Mouse (Mus musculus) stomach, embryonic 16.5 days (tissue): ENCODE data around the gene Arl4c. TPM values are rescaled to one million over a fixed set of nuclear protein-coding genes. Genes with fewer than 3 reads are reported as not detected.
A peak's percentile ranks its signal among the peaks of the same experiment; 100 is the strongest.

Experiments used
- ATAC-seq: fragments of 200-750 bp; cut with Nextera tagmentation; 2 replicates; pipeline ENCODE4 v1.8.0; 2017; ENCODE audit warnings: moderate number of reproducible peaks, moderate TSS enrichment; ENCODE audit not compliant: insufficient read depth, low FRiP score
- H3K27ac ChIP-seq: fragments of 300-500 bp; sonication (generic); 2 replicates; pipeline ENCODE4 v1.5.1; 2014; ENCODE audit warnings: low read length
- H3K27me3 ChIP-seq: fragments of 300-500 bp; sonication (generic); 2 replicates; pipeline ENCODE4 v1.6.1; 2014; ENCODE audit warnings: low read length, control low read depth, mixed read lengths; ENCODE audit not compliant: control insufficient read depth, insufficient read depth
- H3K36me3 ChIP-seq: fragments of 300-500 bp; sonication (generic); 2 replicates; pipeline ENCODE4 v1.6.1; 2014; ENCODE audit warnings: low read length; ENCODE audit not compliant: control insufficient read depth, insufficient read depth
- H3K4me1 ChIP-seq: fragments of 300-500 bp; sonication (generic); 2 replicates; pipeline ENCODE4 v1.6.1; 2014; ENCODE audit warnings: low read length, control low read depth, mixed read lengths; ENCODE audit not compliant: control insufficient read depth, insufficient read depth
- H3K4me2 ChIP-seq: fragments of 300-500 bp; sonication (generic); 2 replicates; pipeline ENCODE4 v1.6.1; 2014; ENCODE audit warnings: low read depth, low read length, mixed read lengths
- H3K4me3 ChIP-seq: fragments of 300-500 bp; sonication (generic); replicated peaks from 2 replicates; pipeline ENCODE4 v1.5.1; 2014; ENCODE audit warnings: mild to moderate bottlenecking, low read length
- H3K9ac ChIP-seq: fragments of 300-500 bp; sonication (generic); 2 replicates; pipeline ENCODE4 v1.6.1; 2014; ENCODE audit warnings: low read length
- H3K9me3 ChIP-seq: fragments of 300-500 bp; sonication (generic); replicated peaks from 2 replicates; pipeline ENCODE4 v1.6.1; 2016; ENCODE audit warnings: low read length, control low read depth; ENCODE audit not compliant: control insufficient read depth
- WGBS: fragments of 180-500 bp; shearing (Covaris S2); extraction: QIAGEN DNeasy Blood & Tissue Kit; methylation state at CpG from one replicate; pipeline ENCODE4 v1.1.7; 2014; 5-methylcytosine and 5-hydroxymethylcytosine counted together
- polyA plus RNA-seq: library from polyadenylated mRNA; unstranded; fragments of >200 nt; fragmentation: Nextera tagmentation; extraction: Ambion mirVana; gene quantifications from 2 replicates; pipeline ENCODE4 v1.2.1, GENCODE M21; 2015

Arl4c gene
- polyA plus RNA-seq = 6.6 and 6.9 TPM in 2 replicates

- no peaks in the 10 kb centered on the region for H3K36me3 ChIP-seq
- peaks cover 22% of the 10 kb centered on the region for H3K4me1 ChIP-seq
- peak within 1 kb of the TSS; percentile 88 for H3K27ac ChIP-seq
- no peaks in the 10 kb centered on the region for H3K27me3 ChIP-seq
- peak within 1 kb of the TSS; percentile 89 for H3K4me2 ChIP-seq
- 1% methylated on average over 90 of the region's 91 CpGs for WGBS
- peak within 1 kb of the TSS; percentile 93 for H3K9ac ChIP-seq
- H3K9me3 ChIP-seq = no peaks in the 10 kb centered on the region
- H3K4me3 ChIP-seq = peak within 1 kb of the TSS; percentile 84
- ATAC-seq = peak; percentile 91
Observed at GRCm38 (mm10) chr1:88701870-88702661, at the start of gene Arl4c. TSS of gene Arl4c (minus strand) at chr1:88702221.

GRCm38 (mm10) chr1:88751332-88751731 is 49.3 kb upstream of the Arl4c start:
- 88% methylated on average over 6 of the region's 6 CpGs for WGBS
- H3K4me3 ChIP-seq = no peak overlapping the region
- no peak for ATAC-seq
- no peak overlapping the region for H3K27ac ChIP-seq
- H3K9ac ChIP-seq = no peak overlapping the region
- no peaks in the 10 kb centered on the region for H3K36me3 ChIP-seq
- peaks cover 5% of the 10 kb centered on the region; the same call in 1 of the 2 replicates for H3K4me1 ChIP-seq
- no peaks in the 10 kb centered on the region for H3K27me3 ChIP-seq
- H3K9me3 ChIP-seq = no peaks in the 10 kb centered on the region
- no peak overlapping the region for H3K4me2 ChIP-seq

GRCm38 (mm10) chr1:88750576-88750975 is 48.6 kb upstream of the Arl4c start:
- Histone ChIP-seq H3K27me3 (no peaks in the 10 kb centered on the region), H3K4me1 (peaks cover 5% of the 10 kb centered on the region; the same call in 1 of the 2 replicates), H3K27ac (no peak overlapping the region; the same call in 1 of the 2 replicates), H3K4me3 (no peak overlapping the region), H3K9ac (no peak overlapping the region), H3K36me3 (no peaks in the 10 kb centered on the region), H3K4me2 (no peak overlapping the region), H3K9me3 (no peaks in the 10 kb centered on the region)
- WGBS = 68% methylated on average over 7 of the region's 7 CpGs
- ATAC-seq = no peak

DNA sequence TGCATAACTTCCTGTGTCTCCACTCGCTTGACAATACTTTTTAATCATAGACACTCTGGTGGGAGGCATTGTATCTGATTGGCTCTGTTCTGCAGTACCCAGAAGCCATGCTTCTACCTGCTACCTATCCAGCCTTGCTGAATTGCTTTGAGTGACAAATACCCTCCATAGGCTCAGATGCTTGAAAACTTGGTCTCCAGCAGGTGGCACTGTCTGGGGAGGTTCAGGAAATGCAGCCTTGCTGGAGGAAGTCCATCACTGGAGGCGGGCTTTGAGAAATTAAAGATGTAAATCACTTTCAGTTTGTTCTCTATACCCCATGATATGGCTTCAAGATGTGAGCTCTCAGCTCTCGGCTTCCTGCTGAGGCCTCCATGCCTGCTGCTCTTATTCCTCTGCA is 48.1 kb upstream of the Arl4c start:
- no peak for ATAC-seq
- WGBS = 80% methylated on average over 3 of the region's 3 CpGs
- no peak overlapping the region for H3K9ac ChIP-seq

GRCm38 (mm10) chr1:88749106-88749505 is 47.1 kb upstream of the Arl4c start:
- Histone ChIP-seq H3K27ac (no peak overlapping the region), H3K4me2 (no peak overlapping the region), H3K4me1 (peaks cover 5% of the 10 kb centered on the region; the same call in 1 of the 2 replicates), H3K4me3 (no peak overlapping the region), H3K9ac (no peak overlapping the region), H3K36me3 (no peaks in the 10 kb centered on the region), H3K9me3 (no peaks in the 10 kb centered on the region), H3K27me3 (no peaks in the 10 kb centered on the region)
- ATAC-seq = no peak
- 67% methylated on average over 8 of the region's 8 CpGs for whole genome bisulfite sequencing

More for the DNA sequence above, 48.1 kb upstream of the Arl4c start:
- Histone ChIP-seq H3K9me3 (no peaks in the 10 kb centered on the region), H3K4me3 (no peak overlapping the region), H3K36me3 (no peaks in the 10 kb centered on the region), H3K27ac (no peak overlapping the region; the same call in 1 of the 2 replicates), H3K27me3 (no peaks in the 10 kb centered on the region), H3K4me1 (peaks cover 5% of the 10 kb centered on the region; the same call in 1 of the 2 replicates), H3K4me2 (no peak overlapping the region)

DNA sequence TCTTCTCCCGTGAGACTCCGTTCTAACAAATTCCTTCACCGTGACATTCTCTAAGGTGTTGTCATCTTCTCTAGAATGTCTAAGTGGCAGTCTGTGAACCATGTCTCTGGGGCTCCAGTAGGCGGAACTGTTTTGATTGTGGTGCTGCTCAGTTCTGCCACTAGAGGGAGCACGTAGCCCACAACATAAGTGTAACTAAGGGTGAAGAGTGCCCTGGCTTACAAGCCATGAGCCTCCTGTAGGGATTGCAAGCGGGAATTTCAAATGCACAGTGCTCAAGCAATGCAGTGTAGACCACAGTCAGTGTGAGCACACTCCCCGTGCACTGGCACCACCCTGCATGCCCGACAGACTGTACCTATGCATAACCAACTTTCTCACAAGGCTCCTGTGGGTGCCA is 43.2 kb upstream of the Arl4c start:
- WGBS = 3% methylated on average over 8 of the region's 8 CpGs
- no peaks in the 10 kb centered on the region for H3K36me3 ChIP-seq
- no peaks in the 10 kb centered on the region for H3K27me3 ChIP-seq
- H3K9ac ChIP-seq = no peak overlapping the region
- peak; percentile 79; the same call in 1 of the 2 replicates for ATAC-seq
- H3K4me2 ChIP-seq = no peak overlapping the region
- H3K27ac ChIP-seq = no peak overlapping the region
- H3K4me3 ChIP-seq = no peak overlapping the region
- H3K9me3 ChIP-seq = no peaks in the 10 kb centered on the region
- H3K4me1 ChIP-seq = no peaks in the 10 kb centered on the region

GRCm38 (mm10) chr1:88744261-88744660 is 42.2 kb upstream of the Arl4c start:
- Histone ChIP-seq H3K27me3 (no peaks in the 10 kb centered on the region), H3K4me1 (no peaks in the 10 kb centered on the region), H3K9me3 (no peaks in the 10 kb centered on the region), H3K27ac (no peak overlapping the region), H3K9ac (no peak overlapping the region), H3K4me2 (no peak overlapping the region), H3K36me3 (no peaks in the 10 kb centered on the region), H3K4me3 (no peak overlapping the region)
- WGBS = 70% methylated on average over 8 of the region's 8 CpGs
- ATAC-seq = no peak

- Histone ChIP-seq H3K4me3 (no peak overlapping the region), H3K27me3 (no peaks in the 10 kb centered on the region), H3K36me3 (no peaks in the 10 kb centered on the region), H3K4me1 (no peaks in the 10 kb centered on the region), H3K27ac (no peak overlapping the region), H3K9ac (no peak overlapping the region), H3K4me2 (no peak overlapping the region), H3K9me3 (no peaks in the 10 kb centered on the region)
- 50% methylated on average over 7 of the region's 7 CpGs for WGBS
- ATAC-seq = no peak
Observed at GRCm38 (mm10) chr1:88742372-88742771, 40.4 kb upstream of the Arl4c start.

- no peak overlapping the region for H3K9ac ChIP-seq
- H3K9me3 ChIP-seq = no peaks in the 10 kb centered on the region
- no peak overlapping the region for H3K4me3 ChIP-seq
- ATAC-seq = no peak
- WGBS = 69% methylated on average over 4 of the region's 4 CpGs
- no peaks in the 10 kb centered on the region for H3K27me3 ChIP-seq
- no peak overlapping the region for H3K27ac ChIP-seq
- no peak overlapping the region for H3K4me2 ChIP-seq
- no peaks in the 10 kb centered on the region for H3K4me1 ChIP-seq
- H3K36me3 ChIP-seq = no peaks in the 10 kb centered on the region
Observed at GRCm38 (mm10) chr1:88739546-88739945, 37.5 kb upstream of the Arl4c start.
